Mouse (Mus musculus): ENCODE measurements around the gene Armc8. TPM values are rescaled to one million over a fixed set of nuclear protein-coding genes. Genes with fewer than 3 reads are reported as not detected.

The Armc8 gene
- total RNA-seq, 1 experiment from 2014 or later, result 36.5 TPM

GRCm38 (mm10) chr9:99431963-99432362, 136.7 kb downstream of the Armc8 start:
- ATAC-seq (ENCODE audit: extremely low read depth, insufficient number of reproducible peaks, low FRiP score, poor library complexity, severe bottlenecking), result no peak

GRCm38 (mm10) chr9:99431346-99431745, 137.4 kb downstream of the Armc8 start:
- no peak for ATAC-seq (ENCODE audit: extremely low read depth, insufficient number of reproducible peaks, low FRiP score, poor library complexity, severe bottlenecking)

- ATAC-seq (ENCODE audit: extremely low read depth, insufficient number of reproducible peaks, low FRiP score, poor library complexity, severe bottlenecking), result no peak
Measured at GRCm38 (mm10) chr9:99430806-99431205, 137.9 kb downstream of the Armc8 start.

GRCm38 (mm10) chr9:99429845-99430244, 138.9 kb downstream of the Armc8 start:
- no peak for ATAC-seq (ENCODE audit: extremely low read depth, insufficient number of reproducible peaks, low FRiP score, poor library complexity, severe bottlenecking)

- ATAC-seq (ENCODE audit: extremely low read depth, insufficient number of reproducible peaks, low FRiP score, poor library complexity, severe bottlenecking), result no peak
Measured at GRCm38 (mm10) chr9:99428601-99429331, 139.9 kb downstream of the Armc8 start.

Other genes with a start within 250 kb of the Armc8 start
- gene Esyt3, start 210.3 kb downstream of the Armc8 start, total RNA-seq (2017), result 0.81 TPM in 1 of 2 replicates, not detected in the other
- 0.12 and 0.47 TPM in 2 replicates for gene Mras, start 131.5 kb downstream of the Armc8 start, total RNA-seq (2017)
- gene Nme9, start 117.4 kb downstream of the Armc8 start, total RNA-seq (2017), result not detected in 2 replicates
- gene Dbr1, start 6.9 kb upstream of the Armc8 start, total RNA-seq (2017), result 23.7 and 24.6 TPM in 2 replicates
- gene A4gnt, start 43.6 kb upstream of the Armc8 start, total RNA-seq (2017), result not detected in 2 replicates
- not detected in 2 replicates for gene Dzip1l, start 60.6 kb upstream of the Armc8 start, total RNA-seq (2017)
- gene Cldn18, start 148.4 kb upstream of the Armc8 start, total RNA-seq (2017), result not detected in 2 replicates